Mouse (Mus musculus): ENCODE data around the gene Tnk1.

The Tnk1 gene

GRCm38 (mm10) chr11:69837604-69837951 lies 21.0 kb downstream of the Tnk1 start, which contains the start of gene Nlgn2:
TSS of gene Nlgn2 (minus strand) at chr11:69837784.
- DNase-seq: no peak

- DNase-seq: no peak
Observed at GRCm38 (mm10) chr11:69836703-69837576, 21.6 kb downstream of the Tnk1 start.

GRCm38 (mm10) chr11:69835966-69836335 lies 22.6 kb downstream of the Tnk1 start:
- no peak for DNase-seq

- no peak for DNase-seq
Observed at GRCm38 (mm10) chr11:69835326-69835965, 23.1 kb downstream of the Tnk1 start.

- DNase-seq: peak; percentile 57 to 66
Observed at GRCm38 (mm10) chr11:69834001-69834549, 24.5 kb downstream of the Tnk1 start.

DNA sequence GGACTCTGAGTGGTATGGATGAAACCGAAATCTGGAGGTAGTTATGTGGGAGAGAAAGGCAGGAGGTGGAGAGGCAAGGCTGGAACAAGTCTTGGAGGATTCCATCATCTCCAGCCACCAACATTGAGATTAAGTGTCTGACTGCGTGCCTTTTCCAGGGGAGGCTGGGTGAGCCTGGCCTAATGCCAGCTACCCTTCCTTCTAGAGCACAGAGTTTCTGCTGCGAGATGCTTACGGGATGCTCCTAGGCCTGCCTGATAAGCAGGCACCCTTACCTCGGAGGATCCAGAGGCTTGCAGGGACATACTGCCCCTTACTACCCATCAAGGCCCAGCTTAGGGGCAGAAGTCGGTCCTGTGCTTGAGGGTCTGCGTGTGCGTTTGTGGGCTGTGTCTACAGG lies 25.0 kb downstream of the Tnk1 start:
- no peak for DNase-seq

GRCm38 (mm10) chr11:69828832-69829231 lies 29.7 kb downstream of the Tnk1 start:
- no peak for DNase-seq

GRCm38 (mm10) chr11:69823456-69823855 lies 35.1 kb downstream of the Tnk1 start:
- no peak for DNase-seq

DNA sequence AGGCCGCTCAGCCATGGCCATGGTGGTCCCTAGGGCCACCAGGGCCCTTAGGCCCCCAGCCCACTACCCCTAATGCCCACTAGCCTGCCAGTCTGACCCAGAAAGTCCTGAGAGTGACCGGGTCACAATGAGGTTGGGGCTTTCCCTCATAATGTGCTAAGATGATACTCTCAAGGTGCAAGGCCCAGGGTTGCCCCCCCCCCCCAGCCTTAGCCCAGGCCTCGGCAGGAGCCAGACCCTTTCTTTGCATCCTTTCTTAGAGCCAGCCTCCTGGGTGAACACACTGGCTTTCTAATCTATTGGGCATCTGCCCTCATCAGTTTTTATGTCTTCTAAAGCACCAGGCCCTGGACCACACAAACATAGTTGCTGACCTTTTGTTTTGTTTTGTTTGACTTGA lies 36.5 kb downstream of the Tnk1 start, which contains the start of gene Spem1:
TSS of gene Spem1 (minus strand) at position 101 of the 400 bp plus-strand sequence.
- DNase-seq: no peak

DNA sequence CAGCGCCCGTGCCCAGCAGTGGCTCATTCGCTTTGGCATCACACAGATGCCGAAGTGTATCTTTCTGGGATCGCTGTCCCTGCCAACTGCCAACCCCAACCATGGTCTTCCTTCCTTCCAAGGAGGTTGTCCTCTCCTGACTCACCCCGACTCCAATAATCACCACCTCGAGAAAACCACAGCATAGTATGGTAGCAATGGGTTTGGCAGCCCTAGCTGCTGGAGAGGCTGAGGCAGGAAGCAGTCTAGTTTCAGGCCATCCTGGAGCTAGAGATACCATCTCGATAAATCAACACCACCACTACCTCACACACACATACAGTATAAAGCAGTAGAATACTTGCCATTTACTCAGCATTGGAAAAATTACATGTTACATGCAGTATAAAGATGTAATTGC lies 39.7 kb downstream of the Tnk1 start:
- DNase-seq: no peak

DNA sequence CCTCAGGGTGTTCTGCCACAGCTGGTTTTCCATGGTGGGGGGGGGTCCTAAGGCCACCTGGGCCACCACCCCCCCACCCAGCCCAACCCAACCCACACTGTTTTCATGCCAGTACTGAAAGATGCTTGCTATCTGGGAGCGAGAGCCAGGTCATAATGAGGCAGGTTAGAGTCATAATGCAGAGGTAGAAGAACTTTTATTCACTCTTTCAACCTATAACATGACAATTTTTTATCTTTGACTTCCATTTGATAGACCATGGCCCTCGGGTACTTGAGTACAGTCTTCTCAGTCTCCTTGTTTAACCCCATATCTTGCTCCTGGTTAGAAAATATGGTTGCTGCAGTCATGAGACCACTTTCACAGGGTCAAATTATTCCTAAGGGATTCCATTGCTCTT lies 40.2 kb downstream of the Tnk1 start, which contains the start of gene Spem2:
TSS of gene Spem2 (minus strand) at position 101 of the 400 bp plus-strand sequence.
- DNase-seq: no peak

GRCm38 (mm10) chr11:69816520-69816919 lies 42.0 kb downstream of the Tnk1 start:
- DNase-seq: no peak

DNA sequence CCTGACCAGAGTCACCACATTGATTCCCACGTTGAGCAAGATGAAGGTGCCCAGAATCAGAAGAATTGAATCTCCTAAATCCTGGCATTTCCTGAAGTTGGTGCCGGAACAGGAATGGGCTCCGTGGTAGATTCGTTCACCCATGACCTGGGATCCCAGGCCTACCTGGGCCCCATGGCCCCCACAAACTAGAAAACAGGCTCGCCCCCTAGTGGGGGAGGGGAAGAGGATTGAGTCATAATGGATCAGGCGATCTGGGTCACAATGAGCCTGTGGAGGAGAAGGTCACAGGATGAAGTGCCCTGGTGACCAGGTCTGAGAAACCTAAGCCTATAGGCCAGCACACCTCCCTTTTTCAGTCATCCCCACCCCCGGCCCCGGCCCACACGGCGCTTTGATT lies 43.4 kb downstream of the Tnk1 start, which contains the start of gene Gm39566:
TSS of gene Gm39566 (minus strand) at position 144 of the 400 bp plus-strand sequence.
- DNase-seq: no peak

DNA sequence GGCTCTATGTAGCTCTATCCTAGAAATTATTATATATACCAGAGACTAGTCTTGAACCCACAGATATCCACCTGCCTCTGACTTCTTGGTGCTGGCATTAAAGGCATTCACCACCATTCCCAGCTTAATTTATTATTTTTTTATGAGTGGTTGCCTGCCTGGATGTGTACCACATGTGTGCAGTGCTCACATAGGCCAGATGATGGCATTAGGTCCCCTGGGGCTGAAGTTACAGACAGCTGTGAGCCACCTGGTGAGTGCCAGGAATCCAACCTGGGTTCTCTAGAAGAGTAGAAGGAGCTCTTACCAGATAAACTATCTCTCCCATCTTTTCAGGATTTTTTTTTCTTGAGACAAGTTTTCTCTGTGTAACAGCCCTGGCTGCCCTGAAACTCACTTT lies 48.2 kb downstream of the Tnk1 start:
- no peak for DNase-seq

DNA sequence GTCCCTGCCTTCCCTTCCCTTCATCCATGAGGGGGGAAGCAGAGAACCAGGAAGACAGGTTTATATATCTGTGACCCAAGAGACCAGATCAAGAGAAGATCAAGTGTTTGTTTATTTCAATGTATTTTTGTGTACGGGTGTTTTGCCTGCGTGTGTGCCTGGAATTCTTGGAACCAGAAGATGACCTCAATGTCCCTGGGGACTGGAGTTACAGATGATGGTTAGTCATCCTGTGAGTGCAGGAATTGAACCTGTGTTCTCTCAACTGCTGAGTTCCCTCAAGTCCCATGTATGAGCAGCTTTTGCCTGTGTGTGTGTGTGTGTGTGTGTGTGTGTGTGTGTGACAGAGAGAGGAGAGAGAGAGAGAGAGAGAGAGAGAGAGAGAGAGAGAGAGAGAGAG lies 50.9 kb downstream of the Tnk1 start:
- DNase-seq: no peak

DNA sequence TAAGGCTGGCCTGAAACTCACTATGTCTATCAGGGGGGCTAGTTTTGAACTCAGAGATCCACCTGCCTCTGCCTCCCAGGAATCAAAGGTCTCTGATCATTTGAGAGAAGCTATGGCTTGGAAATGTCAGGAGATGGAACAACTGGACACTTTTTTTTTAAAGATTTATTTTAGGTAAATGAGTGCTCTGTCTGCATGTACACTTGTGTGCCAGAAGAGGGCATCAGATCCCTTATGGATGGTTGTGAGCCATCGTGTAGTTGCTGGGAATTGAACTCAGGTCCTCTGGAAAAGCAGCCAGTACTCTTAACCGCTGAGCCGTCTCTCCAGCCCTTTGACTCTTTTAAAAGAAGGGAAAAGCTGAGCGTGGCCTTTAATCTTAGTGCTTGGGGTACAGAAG lies 52.2 kb downstream of the Tnk1 start:
- no peak for DNase-seq

DNA sequence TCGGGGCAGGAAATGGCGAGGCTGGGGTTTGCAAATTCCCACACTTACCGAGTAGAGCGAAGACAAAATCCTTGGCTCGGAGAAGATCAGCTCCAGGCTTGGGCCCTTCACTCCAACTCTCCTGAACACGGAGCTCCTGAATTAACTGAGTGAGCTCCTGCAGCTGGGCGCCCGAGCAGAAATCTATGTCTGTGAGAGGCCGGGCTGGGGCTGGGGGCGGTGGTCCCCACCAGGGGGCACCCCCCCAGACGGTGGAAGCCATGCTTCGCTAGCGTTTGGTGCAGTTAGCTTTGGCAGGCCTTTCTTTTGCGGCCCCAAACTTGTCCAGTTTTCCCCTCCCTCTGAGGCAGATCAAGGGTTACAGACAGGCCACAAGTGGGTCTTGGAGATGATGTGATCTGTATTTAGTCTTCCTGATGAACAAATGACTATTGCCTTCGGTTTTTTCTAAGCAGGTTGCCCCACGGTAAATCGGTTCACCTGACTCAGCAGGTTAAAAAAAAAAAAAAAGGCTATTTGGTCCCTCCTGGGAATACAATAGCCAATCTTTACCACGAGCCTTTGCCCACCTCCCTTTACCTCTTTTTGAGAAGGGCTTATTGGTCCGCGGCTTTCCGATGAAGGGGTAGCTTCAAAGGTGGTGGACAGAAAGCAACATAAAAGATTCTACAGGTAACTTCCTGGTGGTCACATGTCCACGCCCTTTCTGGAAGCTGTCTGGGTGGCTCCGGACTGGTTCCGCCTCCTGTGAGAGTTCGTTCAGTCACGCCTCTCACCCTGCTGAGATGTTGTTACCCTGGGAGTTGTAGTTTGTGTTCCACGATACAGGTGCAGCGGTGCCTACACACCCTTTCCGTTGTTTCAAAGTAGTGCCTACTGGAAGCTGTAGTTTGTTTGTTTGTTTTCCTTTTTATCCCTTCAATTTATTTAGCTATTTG lies 53.3 kb downstream of the Tnk1 start, which contains the start of gene Tmem102:
TSS of gene Tmem102 (minus strand) at position 653 of the 938 bp plus-strand sequence.
- DNase-seq: no peak

- DNase-seq: no peak
Observed at GRCm38 (mm10) chr11:69804652-69804940, 53.9 kb downstream of the Tnk1 start.

DNA sequence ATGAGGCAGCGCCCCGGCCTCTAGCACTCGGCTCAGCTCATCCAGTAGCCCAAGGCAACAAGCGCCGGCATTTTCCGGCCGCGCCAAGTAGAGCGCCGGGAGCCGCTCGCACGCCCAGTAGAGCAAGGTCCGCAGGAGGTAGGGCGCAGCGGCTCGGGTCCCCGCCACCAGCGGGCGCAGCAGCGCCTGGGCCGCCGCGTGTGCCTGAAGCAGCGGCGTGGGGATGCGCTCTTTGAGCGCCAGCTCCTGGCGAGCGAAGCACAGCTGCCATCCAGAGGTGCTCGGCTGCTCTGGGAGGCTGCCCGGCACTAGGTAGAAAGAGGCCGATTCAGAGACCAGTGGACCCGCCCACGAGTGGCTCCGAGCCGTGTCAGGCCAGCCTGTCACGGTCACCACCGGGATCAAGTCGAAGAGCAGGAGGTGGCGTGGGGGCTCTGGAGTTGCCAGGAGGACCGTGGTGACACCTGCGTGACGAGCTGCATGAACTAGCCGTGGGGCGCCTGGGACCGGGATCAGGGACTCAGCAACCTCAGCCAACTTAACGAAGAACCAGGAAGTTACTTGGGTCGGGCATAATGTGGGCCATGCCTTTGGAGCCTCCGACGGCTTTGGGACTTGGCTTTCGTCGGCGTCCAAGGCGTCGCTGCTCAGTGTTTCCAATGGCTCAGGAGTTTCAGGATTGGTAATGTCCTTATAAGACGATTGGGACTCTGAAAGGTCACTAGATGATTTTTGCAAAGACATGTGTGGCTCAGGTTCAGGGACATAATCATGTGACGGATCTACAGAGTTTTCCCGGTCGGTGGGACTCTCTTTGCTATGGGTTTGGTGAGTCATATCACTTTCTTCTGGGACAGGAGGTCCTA lies 54.5 kb downstream of the Tnk1 start:
- peak; percentile 77 to 80 for DNase-seq

GRCm38 (mm10) chr11:69803328-69803727 lies 55.2 kb downstream of the Tnk1 start:
- DNase-seq: no peak

- peak; percentile 47 to 52 for DNase-seq
Observed at GRCm38 (mm10) chr11:69802648-69803105, 55.9 kb downstream of the Tnk1 start.

Data from B cell, adult 2 months (primary cell).